Mouse (Mus musculus): ENCODE measurements at regions not wholly inside any gene's neighbourhood (a gene's known extent, or its start where the extent isn't known, plus 50 kb on each side); places are given as distances from the start of the nearest gene placed in this dataset.

GRCm38 (mm10) chr16:24185989-24186388 lies 197.3 kb upstream of the Bcl6 start:
- in situ Hi-C loops (cut with MboI; ENCODE audit: low sequenced_read_pairs), result no loop called here

GRCm38 (mm10) chr16:24184846-24185245 lies 196.2 kb upstream of the Bcl6 start:
- in situ Hi-C loops (cut with MboI; ENCODE audit: low sequenced_read_pairs), result no loop called here

GRCm38 (mm10) chr16:24183216-24183615 lies 194.6 kb upstream of the Bcl6 start:
- in situ Hi-C loops (cut with MboI; ENCODE audit: low sequenced_read_pairs), result no loop called here

- in situ Hi-C loops (cut with MboI; ENCODE audit: low sequenced_read_pairs), result no loop called here
Measured at GRCm38 (mm10) chr16:24181388-24181787, 192.7 kb upstream of the Bcl6 start.

- in situ Hi-C loops (cut with MboI; ENCODE audit: low sequenced_read_pairs), result no loop called here
Measured at GRCm38 (mm10) chr16:24180666-24181065, 192.0 kb upstream of the Bcl6 start.

GRCm38 (mm10) chr16:24177564-24177963 lies 188.9 kb upstream of the Bcl6 start:
- in situ Hi-C loops (cut with MboI; ENCODE audit: low sequenced_read_pairs), result no loop called here

GRCm38 (mm10) chr16:24177131-24177530 lies 188.5 kb upstream of the Bcl6 start:
- in situ Hi-C loops (cut with MboI; ENCODE audit: low sequenced_read_pairs), result no loop called here

- in situ Hi-C loops (cut with MboI; ENCODE audit: low sequenced_read_pairs), result no loop called here
Measured at GRCm38 (mm10) chr16:24176057-24176456, 187.4 kb upstream of the Bcl6 start.

- in situ Hi-C loops (cut with MboI; ENCODE audit: low sequenced_read_pairs), result no loop called here
Measured at GRCm38 (mm10) chr16:24175235-24175760, 186.6 kb upstream of the Bcl6 start.

- in situ Hi-C loops (cut with MboI; ENCODE audit: low sequenced_read_pairs), result no loop called here
Measured at GRCm38 (mm10) chr16:24174595-24174994, 185.9 kb upstream of the Bcl6 start.

GRCm38 (mm10) chr16:24173783-24174518 lies 185.3 kb upstream of the Bcl6 start:
- in situ Hi-C loops (cut with MboI; ENCODE audit: low sequenced_read_pairs), result no loop called here

- in situ Hi-C loops (cut with MboI; ENCODE audit: low sequenced_read_pairs), result no loop called here
Measured at GRCm38 (mm10) chr16:24172653-24173052, 184.0 kb upstream of the Bcl6 start.

- in situ Hi-C loops (cut with MboI; ENCODE audit: low sequenced_read_pairs), result no loop called here
Measured at GRCm38 (mm10) chr16:24172065-24172464, 183.4 kb upstream of the Bcl6 start.

- in situ Hi-C loops (cut with MboI; ENCODE audit: low sequenced_read_pairs), result no loop called here
Measured at GRCm38 (mm10) chr16:24171161-24171560, 182.5 kb upstream of the Bcl6 start.

GRCm38 (mm10) chr16:24166496-24166895 lies 177.8 kb upstream of the Bcl6 start:
- in situ Hi-C loops (cut with MboI; ENCODE audit: low sequenced_read_pairs), result no loop called here

- in situ Hi-C loops (cut with MboI; ENCODE audit: low sequenced_read_pairs), result no loop called here
Measured at GRCm38 (mm10) chr16:24165461-24166081, 176.9 kb upstream of the Bcl6 start.

GRCm38 (mm10) chr16:24160705-24161285 lies 172.1 kb upstream of the Bcl6 start:
- in situ Hi-C loops (cut with MboI; ENCODE audit: low sequenced_read_pairs), result no loop called here

- in situ Hi-C loops (cut with MboI; ENCODE audit: low sequenced_read_pairs), result no loop called here
Measured at GRCm38 (mm10) chr16:24159336-24159735, 170.7 kb upstream of the Bcl6 start.

- in situ Hi-C loops (cut with MboI; ENCODE audit: low sequenced_read_pairs), result no loop called here
Measured at GRCm38 (mm10) chr16:24157753-24158152, 169.1 kb upstream of the Bcl6 start.

- in situ Hi-C loops (cut with MboI; ENCODE audit: low sequenced_read_pairs), result no loop called here
Measured at GRCm38 (mm10) chr16:24156729-24157430, 168.2 kb upstream of the Bcl6 start.

GRCm38 (mm10) chr16:24154816-24155357 lies 166.2 kb upstream of the Bcl6 start:
- in situ Hi-C loops (cut with MboI; ENCODE audit: low sequenced_read_pairs), result no loop called here

All from CH12F3 (cell line).